Mouse (Mus musculus) adrenal gland (tissue): ENCODE measurements at regions not wholly inside any gene's neighbourhood (a gene's known extent, or its start where the extent isn't known, plus 50 kb on each side); places are given as distances from the start of the nearest gene placed in this dataset.
"Not testable (repeated sequence)": the region's sequence is repeated elsewhere in the genome, so short reads cannot be mapped to it uniquely, and the experiment has no call there.

ENCODE experiments used
- intact Hi-C: fragments of 180-260 bp; cut with DNase I; formaldehyde crosslinking; loops from one replicate; pipeline ENCODE4 v1.15.1; 2025

DNA sequence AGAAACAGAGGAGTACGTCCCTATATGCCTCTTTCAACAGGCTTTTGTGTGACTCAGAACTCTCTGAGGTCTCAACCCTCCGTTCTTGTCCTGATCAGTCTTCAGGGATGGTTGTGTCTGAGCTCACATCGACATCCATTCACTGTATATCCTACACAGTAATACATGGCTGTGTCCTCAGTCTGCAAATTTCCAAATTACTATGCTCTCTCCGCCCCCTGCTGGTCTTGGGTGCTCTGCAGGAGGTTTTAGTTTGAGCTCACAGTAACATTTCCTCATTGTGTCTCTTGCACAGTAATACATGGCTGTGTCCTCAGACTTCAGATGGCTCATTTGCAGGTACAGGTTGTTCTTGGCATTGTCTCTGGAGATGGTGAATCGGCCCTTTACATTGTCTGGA lies 53.5 kb downstream of the Adam6a start:
- intact Hi-C loops: not testable (repeated sequence)

DNA sequence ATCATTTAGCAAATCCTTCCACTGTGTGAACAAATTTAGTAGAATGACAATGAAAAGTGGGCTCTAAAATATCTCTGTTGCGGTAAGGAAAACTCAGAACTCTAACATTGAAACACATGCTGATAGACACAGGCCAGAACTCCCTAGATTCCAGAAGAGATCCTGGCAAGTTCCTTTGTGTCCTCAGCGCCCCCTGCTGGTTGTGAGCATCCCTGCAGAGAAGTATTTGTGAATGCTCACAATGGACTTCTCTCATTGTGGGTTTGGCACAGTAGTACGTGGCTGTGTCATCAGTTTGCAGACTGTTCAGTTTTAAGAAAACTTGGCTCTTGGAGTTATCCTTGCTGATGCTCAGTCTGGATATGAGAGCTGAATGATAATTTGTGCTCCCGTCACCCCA lies 67.2 kb downstream of the Adam6a start:
- intact Hi-C loops: loop anchor here (10.0 kb wide), 2 partner anchors 104 to 386 kb away; no protein-coding TSS in a partner anchor

DNA sequence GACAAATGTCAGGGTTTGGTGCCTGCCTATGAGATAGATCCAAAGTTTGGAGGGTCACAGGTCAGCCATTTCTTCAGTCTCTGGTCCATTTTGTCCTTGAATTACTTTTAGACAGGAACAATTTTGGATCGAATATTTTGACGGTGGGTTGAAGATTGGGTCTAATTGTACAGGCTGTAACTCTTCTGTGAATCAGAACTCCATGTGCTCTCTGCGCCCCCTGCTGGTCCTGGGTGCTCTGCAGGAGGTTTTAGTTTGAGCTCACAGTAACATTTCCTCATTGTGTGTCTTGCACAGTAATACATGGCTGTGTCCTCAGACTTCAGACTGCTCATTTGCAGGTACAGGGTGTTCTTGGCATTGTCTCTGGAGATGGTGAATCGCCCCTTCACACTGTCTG lies 81.5 kb downstream of the Adam6a start:
- intact Hi-C loops: not testable (repeated sequence)

DNA sequence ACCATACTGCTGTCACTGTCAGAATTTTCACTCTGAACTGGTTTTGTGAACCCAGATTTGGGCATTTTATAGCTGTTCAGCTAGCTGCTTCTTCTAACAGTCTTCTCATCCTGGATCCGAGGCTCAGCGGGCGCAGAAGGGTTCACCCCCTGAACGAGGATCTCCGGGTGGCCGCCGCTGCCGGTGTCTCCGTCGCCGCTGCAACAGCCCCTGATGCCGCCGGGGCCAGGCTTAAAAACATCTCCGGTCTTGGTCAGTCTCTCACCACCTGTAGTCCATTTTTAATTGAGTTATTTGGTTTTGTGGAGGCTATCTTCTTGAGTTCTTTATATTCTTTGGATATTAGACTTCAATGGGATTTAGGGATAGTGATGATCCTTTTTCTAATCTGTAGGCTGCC lies 87.1 kb downstream of the Adam6a start:
- intact Hi-C loops: not testable (repeated sequence)
